Mouse (Mus musculus) thymus, adult 18-20 months (tissue): ENCODE data around the gene Atp1a2.

Experiments used
- DNase-seq, 2 experiments: peaks; one replicate each; pipeline ENCODE4 v3.0.0; 2022; ENCODE audit warnings: mixed read lengths in 2 of 2

Gene Atp1a2

GRCm38 (mm10) chr1:172323801-172324359 is 26.0 kb upstream of the Atp1a2 start:
- DNase-seq: no peak

GRCm38 (mm10) chr1:172323298-172323697 is 25.4 kb upstream of the Atp1a2 start:
- DNase-seq: no peak

GRCm38 (mm10) chr1:172322725-172323124 is 24.9 kb upstream of the Atp1a2 start:
- no peak for DNase-seq

GRCm38 (mm10) chr1:172319921-172320411 is 22.1 kb upstream of the Atp1a2 start:
- no peak for DNase-seq

GRCm38 (mm10) chr1:172319346-172319745 is 21.5 kb upstream of the Atp1a2 start:
- no peak for DNase-seq

GRCm38 (mm10) chr1:172318424-172319035 is 20.7 kb upstream of the Atp1a2 start:
- no peak for DNase-seq

DNA sequence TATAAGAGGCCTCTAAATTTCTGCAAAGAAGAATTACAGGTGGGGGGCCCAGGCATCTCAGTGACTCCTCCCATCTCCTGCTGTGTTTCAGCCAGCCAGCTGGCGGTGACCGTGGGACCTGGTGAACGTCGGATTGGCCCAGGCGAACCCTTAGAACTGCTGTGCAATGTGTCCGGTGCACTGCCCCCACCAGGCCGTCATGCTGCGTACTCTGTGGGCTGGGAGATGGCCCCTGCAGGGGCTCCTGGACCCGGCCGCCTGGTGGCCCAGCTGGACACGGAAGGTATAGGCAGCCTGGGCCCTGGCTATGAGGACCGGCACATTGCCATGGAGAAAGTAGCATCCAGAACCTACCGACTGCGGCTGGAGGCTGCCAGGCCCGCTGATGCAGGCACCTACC is 20.1 kb upstream of the Atp1a2 start:
- DNase-seq: no peak

DNA sequence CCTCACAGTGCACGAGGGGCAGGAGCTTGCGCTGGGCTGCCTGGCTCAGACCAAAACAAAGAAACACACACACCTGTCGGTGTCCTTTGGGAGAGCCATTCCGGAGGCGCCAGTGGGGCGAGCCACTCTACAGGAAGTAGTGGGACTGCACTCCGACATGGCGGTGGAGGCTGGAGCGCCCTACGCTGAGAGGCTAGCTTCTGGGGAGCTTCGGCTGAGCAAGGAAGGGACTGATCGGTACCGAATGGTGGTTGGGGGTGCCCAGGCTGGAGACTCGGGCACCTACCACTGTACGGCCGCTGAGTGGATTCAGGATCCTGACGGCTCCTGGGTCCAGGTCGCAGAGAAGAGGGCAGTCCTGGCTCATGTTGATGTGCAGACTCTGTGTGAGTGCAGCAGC is 19.6 kb upstream of the Atp1a2 start:
- DNase-seq: no peak

DNA sequence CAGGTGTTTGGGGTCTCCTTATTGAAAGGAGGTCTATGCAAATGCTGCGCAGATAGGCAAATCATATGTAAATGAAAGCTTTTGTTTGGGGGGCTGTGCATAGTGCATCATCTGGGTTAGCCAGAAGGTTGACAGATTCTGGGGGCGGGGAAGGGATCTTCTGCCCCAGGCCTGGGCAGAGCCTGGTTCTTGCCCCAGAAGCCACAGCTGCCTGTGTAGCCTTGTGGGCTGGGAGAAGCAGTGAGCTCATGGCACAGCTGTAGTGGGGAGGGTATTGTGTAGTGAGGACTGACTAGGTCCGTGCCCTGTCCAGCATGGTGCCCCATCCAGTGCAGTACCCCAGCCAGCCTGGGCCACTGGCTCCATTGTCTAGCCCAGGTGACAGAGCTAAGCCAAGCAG is 17.0 kb upstream of the Atp1a2 start:
- DNase-seq: no peak

- DNase-seq: no peak
Observed at GRCm38 (mm10) chr1:172313613-172314411, 15.9 kb upstream of the Atp1a2 start.

GRCm38 (mm10) chr1:172312768-172313561 is 15.1 kb upstream of the Atp1a2 start:
- no peak for DNase-seq

DNA sequence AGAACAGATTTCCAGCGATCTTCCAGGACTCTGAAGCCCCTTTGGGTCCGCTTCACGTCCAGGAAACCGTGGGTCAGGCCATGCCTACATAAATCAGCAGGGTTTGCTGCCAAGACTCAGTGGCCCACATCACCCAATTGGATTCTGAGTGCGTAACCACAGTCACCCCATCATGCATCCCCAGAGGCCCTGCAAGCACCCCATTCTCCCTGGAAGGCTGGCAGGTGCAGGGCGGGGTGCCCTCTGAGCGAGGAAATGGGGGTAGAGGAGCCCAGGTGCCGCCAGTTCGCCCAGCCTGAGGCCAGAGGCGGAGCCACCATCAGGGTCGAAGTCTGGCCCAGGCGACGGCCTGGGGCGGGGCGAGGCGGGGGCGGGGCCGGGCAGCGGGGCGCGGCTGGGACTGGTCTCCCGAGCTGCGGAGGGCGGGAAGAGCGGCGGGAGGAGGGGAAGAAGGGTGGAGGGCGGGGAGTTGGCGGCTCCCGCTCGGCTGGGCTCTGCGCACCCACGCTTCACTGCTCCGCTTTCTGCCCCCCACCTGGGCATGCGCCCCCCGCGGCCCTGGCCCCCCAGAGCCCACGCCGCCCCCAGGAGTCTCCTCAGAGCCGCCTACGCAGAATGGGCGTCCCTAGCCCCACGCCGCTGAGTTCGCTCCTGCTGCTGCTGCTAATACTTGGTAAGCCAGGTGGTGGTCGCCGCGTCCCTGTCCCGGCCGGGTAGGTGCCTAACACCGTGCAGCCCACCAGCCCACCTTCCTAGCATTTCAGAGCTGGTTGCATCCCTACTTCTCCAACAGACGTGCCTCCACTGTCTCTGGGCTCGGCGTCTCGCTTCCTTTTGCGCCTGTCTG is 14.3 kb upstream of the Atp1a2 start:
- DNase-seq: peak; percentile 90 to 93

- DNase-seq: peak in 1 of 2 experiments; percentile 33
Observed at GRCm38 (mm10) chr1:172311248-172311906, 13.5 kb upstream of the Atp1a2 start.

DNA sequence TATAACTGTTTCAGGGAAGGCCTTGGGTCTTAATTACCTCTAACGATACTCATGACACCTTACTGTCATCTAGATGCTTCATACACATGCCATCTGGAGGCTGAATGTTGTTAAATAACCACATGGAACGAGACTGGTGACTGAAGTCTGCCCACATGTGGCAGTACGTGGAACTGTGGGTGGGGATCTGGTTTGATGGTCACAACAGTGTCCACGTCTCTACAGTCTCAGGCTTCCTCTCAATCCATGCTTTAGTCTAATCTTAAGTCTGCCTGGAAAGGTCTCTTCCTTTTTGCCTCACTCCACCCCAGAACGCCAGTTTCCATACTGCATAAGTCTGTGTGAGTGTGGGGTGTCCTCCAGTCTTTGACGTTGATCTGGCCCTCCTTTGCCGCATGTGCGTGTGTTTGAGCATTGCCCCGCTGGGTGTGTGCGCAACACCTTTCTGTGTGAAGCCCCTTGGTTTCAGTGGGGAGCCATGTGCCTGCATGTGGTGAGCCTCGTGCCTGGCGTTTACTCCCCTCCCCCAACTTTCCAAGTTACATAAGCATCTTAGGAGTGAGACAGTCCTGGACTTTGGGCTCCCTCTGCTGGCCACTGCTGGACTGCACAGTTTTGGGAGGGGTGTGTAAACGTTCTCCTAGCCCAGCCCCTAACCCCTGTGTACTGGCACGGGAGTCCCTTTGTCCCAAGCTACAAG is 12.0 kb upstream of the Atp1a2 start:
- DNase-seq: peak; percentile 58 to 77

DNA sequence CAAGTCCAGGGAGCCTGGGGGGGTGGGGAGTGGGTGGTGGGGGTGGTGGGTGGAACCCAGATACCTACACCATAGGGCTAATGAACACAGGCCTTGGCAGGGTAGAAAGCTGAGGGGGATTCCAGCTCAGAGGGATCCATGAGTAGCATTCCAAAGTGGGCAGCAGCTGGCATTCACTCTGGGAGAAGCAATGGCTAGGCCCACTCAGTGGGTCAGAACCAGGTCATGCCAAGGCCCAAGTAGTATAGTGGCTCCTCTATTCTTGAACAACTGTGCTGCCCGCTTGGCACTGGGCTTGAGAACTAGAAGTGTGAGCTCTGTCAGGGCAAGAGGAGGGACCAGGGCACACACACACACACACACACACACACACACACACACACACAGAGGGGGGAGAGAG is 10.5 kb upstream of the Atp1a2 start:
- DNase-seq: no peak

DNA sequence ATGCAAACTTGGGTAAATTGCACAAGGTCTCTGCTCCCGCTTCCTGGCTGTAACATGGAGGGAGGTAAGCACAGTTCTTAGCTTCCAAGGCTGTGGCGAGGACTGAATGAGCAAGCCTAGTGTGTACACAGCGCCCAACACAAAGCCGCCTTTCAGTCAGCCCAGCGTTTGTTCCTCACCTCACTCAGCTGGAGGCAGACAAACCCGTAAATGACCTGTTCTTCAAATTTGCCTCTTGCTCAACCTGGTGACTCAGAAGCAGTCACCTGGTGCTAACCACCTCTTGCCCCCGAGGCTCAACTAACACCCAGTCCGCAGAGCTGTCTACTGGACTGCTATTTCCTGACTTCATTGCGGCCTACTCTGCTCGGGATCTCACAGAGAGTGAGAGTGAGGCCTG is 10.1 kb upstream of the Atp1a2 start:
- DNase-seq: no peak

DNA sequence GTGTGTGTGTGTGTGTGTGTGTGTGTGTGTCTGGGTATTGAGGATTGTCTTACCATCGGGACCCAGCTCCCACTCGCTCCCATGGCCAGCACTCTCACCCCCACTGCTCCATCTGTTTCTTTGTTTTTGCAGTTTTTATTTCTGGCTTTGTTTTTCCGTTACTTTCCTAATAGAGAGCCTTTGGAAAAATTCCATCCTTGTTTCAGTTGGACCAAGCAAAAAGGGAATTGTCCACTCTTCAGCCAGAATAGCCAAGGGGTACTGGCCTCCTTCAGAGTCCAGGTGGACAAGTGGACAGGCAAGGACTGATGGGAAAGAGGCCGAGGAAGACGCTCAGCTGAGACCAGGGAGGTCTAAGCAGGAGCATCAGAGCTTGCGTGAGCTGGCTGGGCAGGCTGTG is 9.0 kb upstream of the Atp1a2 start:
- no peak for DNase-seq

DNA sequence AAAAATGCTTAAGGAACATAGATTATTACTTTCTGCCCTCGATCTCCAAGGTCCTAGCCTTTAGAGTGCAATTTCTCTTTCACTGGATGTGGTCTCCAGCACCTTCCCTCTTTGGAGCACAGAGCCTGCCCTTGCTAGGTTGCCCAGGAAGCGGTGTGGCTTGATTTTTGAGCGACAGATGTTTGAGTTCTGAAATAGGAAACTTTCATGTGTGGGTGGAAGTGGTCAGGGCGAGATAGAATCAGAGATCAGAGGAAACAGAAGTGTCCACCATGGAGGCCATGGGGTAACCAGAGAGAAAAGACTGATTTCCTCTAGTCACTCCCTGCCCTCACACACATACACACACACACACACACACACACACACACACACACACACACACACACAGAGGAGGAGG is 8.3 kb upstream of the Atp1a2 start:
- no peak for DNase-seq

DNA sequence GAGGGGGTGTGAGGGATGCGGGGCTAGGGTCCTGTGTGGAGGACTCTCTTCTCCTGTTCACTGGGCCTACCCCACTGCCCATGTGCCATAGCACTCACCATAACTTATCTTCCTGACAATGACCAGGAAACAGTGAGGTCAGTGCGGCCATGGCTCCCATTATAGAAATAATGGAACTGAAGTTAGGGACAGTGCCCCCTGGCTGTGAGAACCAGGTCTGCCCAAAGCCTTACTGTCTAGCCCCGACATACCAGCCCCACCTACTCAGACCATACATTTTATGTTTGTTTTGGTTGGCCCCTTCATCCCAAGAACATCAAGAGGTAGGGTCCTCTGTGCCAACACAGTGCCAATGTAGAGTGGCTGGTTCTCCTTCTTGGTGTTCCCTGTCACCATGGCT is 7.8 kb upstream of the Atp1a2 start:
- DNase-seq: no peak

- no peak for DNase-seq
Observed at GRCm38 (mm10) chr1:172305153-172305552, 7.3 kb upstream of the Atp1a2 start.

DNA sequence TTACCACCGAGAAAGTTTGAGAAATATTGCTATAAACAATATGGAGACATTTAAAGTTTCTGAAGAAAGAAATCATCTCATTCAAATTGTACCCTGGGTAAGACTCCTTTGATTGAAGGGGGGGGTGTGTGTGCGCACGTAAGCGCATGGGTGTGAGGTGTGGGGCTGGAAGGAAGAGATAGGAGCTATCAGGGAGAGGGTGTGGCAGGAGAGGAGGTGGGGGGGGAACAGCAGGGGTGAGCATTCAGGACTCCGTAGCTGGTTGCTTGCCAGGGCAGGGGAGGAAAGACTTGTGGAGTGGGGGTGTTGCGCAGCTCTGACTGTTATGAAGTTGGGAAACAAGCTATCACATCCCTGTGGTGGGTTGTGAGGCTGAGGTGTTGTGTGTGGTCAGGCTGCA is 6.6 kb upstream of the Atp1a2 start:
- no peak for DNase-seq
